Comparison of ENCODE assay signal across 7 mouse cellular contexts in genomic region chr19:6084478-6085248, GRCm38 (mm10). TPM values are rescaled to one million over a fixed set of nuclear protein-coding genes. Genes with fewer than 3 reads are reported as not detected.
A peak's percentile ranks its signal among the peaks of the same experiment; 100 is the strongest.
DNase-seq lines count a peak whose midpoint lies in the region; ATAC-seq and TF ChIP-seq lines count a peak whose summit lies in the region.

Gene Zfpl1 (minus strand): TSS chr19:6084956.
Gene Cdca5 (plus strand): TSS chr19:6084983.

- TF ChIP-seq CTCF in kidney, adult 2 months (conservative IDR thresholded peaks at IDR 0.05; ENCODE audit: insufficient read depth, insufficient read length, low read depth, low read length) = no peak
- TF ChIP-seq CTCF in spleen, adult 2 months (IDR thresholded peaks at IDR 0.05; ENCODE audit: extremely low read depth, insufficient read depth, insufficient read length, insufficient replicate concordance) = no peak

- no peaks in the 10 kb centered on the region for H3K9me3 ChIP-seq in embryonic facial prominence, embryonic 12.5 days
- no peaks in the 10 kb centered on the region for H3K9me3 ChIP-seq in limb, embryonic 12.5 days
- no peaks in the 10 kb centered on the region for H3K9me3 ChIP-seq in midbrain, embryonic 15.5 days

- H3K36me3 ChIP-seq in embryonic facial prominence, embryonic 12.5 days = peaks cover 55% of the 10 kb centered on the region
- no peaks in the 10 kb centered on the region for H3K36me3 ChIP-seq in kidney, adult 2 months (ENCODE audit: control insufficient read depth, insufficient read depth, low read length)
- H3K36me3 ChIP-seq in limb, embryonic 12.5 days = peaks cover 67% of the 10 kb centered on the region
- peaks cover 14% of the 10 kb centered on the region; the same call in 1 of the 2 replicates for H3K36me3 ChIP-seq in midbrain, embryonic 15.5 days (replicated peaks)
- peaks cover 16% of the 10 kb centered on the region for H3K36me3 ChIP-seq in spleen, adult 2 months (ENCODE audit: control insufficient read depth, insufficient read depth, low read length)

- under 1% methylated on average over 58 of the region's 58 CpGs for WGBS in embryonic facial prominence, embryonic 12.5 days
- WGBS in kidney, adult 2 months = under 1% methylated on average over 58 of the region's 58 CpGs
- under 1% methylated on average over 58 of the region's 58 CpGs for WGBS in limb, embryonic 12.5 days
- WGBS in midbrain, embryonic 15.5 days = 1% methylated on average over 58 of the region's 58 CpGs
- WGBS in spleen, adult 2 months = under 1% methylated on average over 58 of the region's 58 CpGs

- ATAC-seq in embryonic facial prominence, embryonic 12.5 days (ENCODE audit: insufficient number of reproducible peaks, insufficient read depth, low FRiP score, low TSS enrichment) = peak; percentile 86
- peak; percentile 89 for ATAC-seq in limb, embryonic 12.5 days (ENCODE audit: insufficient number of reproducible peaks, insufficient read depth, low FRiP score, low TSS enrichment, low read depth)
- peak; percentile 92 for ATAC-seq in midbrain, embryonic 15.5 days (replicated peaks)

- TF ChIP-seq POLR2A in kidney, adult 2 months (IDR thresholded peaks at IDR 0.05; ENCODE audit: low read depth, low read length) = peak; percentile 58
- TF ChIP-seq POLR2A in spleen, adult 2 months (IDR thresholded peaks at IDR 0.05; ENCODE audit: low read depth, low read length) = peak; percentile 43; the same call in 1 of the 2 replicates

- DNase-seq in adrenal gland, postnatal 25 days = peak; percentile 94
- peak; percentile 97 to 99 for DNase-seq in heart, adult 18-20 months
- peak; percentile 98 for DNase-seq in kidney, adult 2 months
- peak; percentile 93 to 96 for DNase-seq in spleen, adult 2 months (ENCODE audit: low read depth in 1 of 2, low spot score in 2 of 2)

- peak within 1 kb of the TSS; percentile 73 for H3K27ac ChIP-seq in embryonic facial prominence, embryonic 12.5 days
- H3K27ac ChIP-seq in kidney, adult 2 months (ENCODE audit: insufficient read depth, low read depth, low read length) = no peak within 1 kb of the TSS
- peak within 1 kb of the TSS; percentile 56 for H3K27ac ChIP-seq in limb, embryonic 12.5 days
- peak within 1 kb of the TSS; percentile 62 for H3K27ac ChIP-seq in midbrain, embryonic 15.5 days
- peak within 1 kb of the TSS; percentile 53; the same call in 1 of the 2 replicates for H3K27ac ChIP-seq in spleen, adult 2 months (ENCODE audit: insufficient read depth, low read length)

- no peaks in the 10 kb centered on the region for H3K27me3 ChIP-seq in embryonic facial prominence, embryonic 12.5 days
- H3K27me3 ChIP-seq in kidney, adult 2 months (replicated peaks; ENCODE audit: control insufficient read depth, insufficient read depth, low read length) = no peaks in the 10 kb centered on the region
- H3K27me3 ChIP-seq in limb, embryonic 12.5 days = no peaks in the 10 kb centered on the region
- no peaks in the 10 kb centered on the region for H3K27me3 ChIP-seq in midbrain, embryonic 15.5 days (replicated peaks)
- H3K27me3 ChIP-seq in spleen, adult 2 months (ENCODE audit: control insufficient read depth, insufficient read depth, low read length) = no peaks in the 10 kb centered on the region

- peak within 1 kb of the TSS; percentile 80 for H3K4me3 ChIP-seq in embryonic facial prominence, embryonic 12.5 days
- H3K4me3 ChIP-seq in kidney, adult 2 months (ENCODE audit: insufficient read depth, low read depth, low read length) = peak within 1 kb of the TSS; percentile 66
- H3K4me3 ChIP-seq in limb, embryonic 12.5 days (replicated peaks) = peak within 1 kb of the TSS; percentile 81
- H3K4me3 ChIP-seq in midbrain, embryonic 15.5 days = peak within 1 kb of the TSS; percentile 77
- peak within 1 kb of the TSS; percentile 77 for H3K4me3 ChIP-seq in spleen, adult 2 months (ENCODE audit: extremely low read depth, insufficient read depth, insufficient read length)

- peak within 1 kb of the TSS; percentile 79 for H3K9ac ChIP-seq in embryonic facial prominence, embryonic 12.5 days
- peak within 1 kb of the TSS; percentile 70 for H3K9ac ChIP-seq in limb, embryonic 12.5 days (replicated peaks)
- H3K9ac ChIP-seq in midbrain, embryonic 15.5 days = peak within 1 kb of the TSS; percentile 67

- peaks cover 14% of the 10 kb centered on the region for H3K4me1 ChIP-seq in embryonic facial prominence, embryonic 12.5 days
- H3K4me1 ChIP-seq in kidney, adult 2 months (ENCODE audit: control insufficient read depth, insufficient read depth, low read length) = no peaks in the 10 kb centered on the region; the same call in 1 of the 2 replicates
- H3K4me1 ChIP-seq in limb, embryonic 12.5 days (replicated peaks) = peaks cover 17% of the 10 kb centered on the region
- H3K4me1 ChIP-seq in midbrain, embryonic 15.5 days = peaks cover 25% of the 10 kb centered on the region
- H3K4me1 ChIP-seq in spleen, adult 2 months (ENCODE audit: control insufficient read depth, insufficient read depth, insufficient read length) = peaks cover 4% of the 10 kb centered on the region; the same call in 1 of the 2 replicates

- H3K4me2 ChIP-seq in embryonic facial prominence, embryonic 12.5 days (replicated peaks) = peak within 1 kb of the TSS; percentile 97
- peak within 1 kb of the TSS; percentile 96 for H3K4me2 ChIP-seq in limb, embryonic 12.5 days
- peak within 1 kb of the TSS; percentile 92 for H3K4me2 ChIP-seq in midbrain, embryonic 15.5 days

RNA-seq across cellular contexts. Expression of gene Zfpl1, which starts in this region (rescaled TPM):
- total RNA-seq in adrenal gland, postnatal 25 days (2021) = 41.9 and 43.0 TPM in 2 replicates
- 75.5 and 80.8 TPM in 2 replicates for polyA plus RNA-seq in embryonic facial prominence, embryonic 12.5 days (2016; fragmentation: Nextera tagmentation; extraction: Ambion mirVana)
- total RNA-seq in heart, adult 18-20 months (2021) = 10 to 100 TPM; 15.5 to 16.1 TPM
- 70.2 and 77.1 TPM in 2 replicates for polyA plus RNA-seq in kidney, adult 2 months (2012; rRNA removed)
- 71.5 and 75.6 TPM in 2 replicates for polyA plus RNA-seq in limb, embryonic 12.5 days (2016; fragmentation: Nextera tagmentation; extraction: Ambion mirVana)
- polyA plus RNA-seq in midbrain, embryonic 15.5 days (2015; fragmentation: Nextera tagmentation; extraction: Ambion mirVana) = 86.8 and 87.6 TPM in 2 replicates
- 66.9 and 85.9 TPM in 2 replicates for polyA plus RNA-seq in spleen, adult 2 months (2012; rRNA removed)

RNA-seq across cellular contexts. Expression of gene Cdca5, which starts in this region (rescaled TPM):
- 3.0 and 4.1 TPM in 2 replicates for total RNA-seq in adrenal gland, postnatal 25 days (2021)
- polyA plus RNA-seq in embryonic facial prominence, embryonic 12.5 days (2016; fragmentation: Nextera tagmentation; extraction: Ambion mirVana) = 40.6 TPM in 2 replicates
- total RNA-seq in heart, adult 18-20 months (2021) = under 1 TPM in 1 of 2 experiments, not detected in 1; 0.21 TPM
- 0.37 and 0.67 TPM in 2 replicates for polyA plus RNA-seq in kidney, adult 2 months (2012; rRNA removed)
- polyA plus RNA-seq in limb, embryonic 12.5 days (2016; fragmentation: Nextera tagmentation; extraction: Ambion mirVana) = 45.1 and 49.7 TPM in 2 replicates
- polyA plus RNA-seq in midbrain, embryonic 15.5 days (2015; fragmentation: Nextera tagmentation; extraction: Ambion mirVana) = 5.1 and 7.2 TPM in 2 replicates
- 3.6 and 4.4 TPM in 2 replicates for polyA plus RNA-seq in spleen, adult 2 months (2012; rRNA removed)
